Mouse (Mus musculus) hindbrain, embryonic 13.5 days (tissue): ENCODE measurements at regions not wholly inside any gene's neighbourhood (a gene's known extent, or its start where the extent isn't known, plus 50 kb on each side); places are given as distances from the start of the nearest gene placed in this dataset.

Experiments used
- ATAC-seq: fragments of 200-750 bp; cut with Nextera tagmentation; 2 replicates; pipeline ENCODE4 v1.8.0; 2017; ENCODE audit warnings: moderate TSS enrichment; ENCODE audit not compliant: low FRiP score
- H3K27ac ChIP-seq: fragments of 300-500 bp; sonication (generic); 2 replicates; pipeline ENCODE4 v1.5.1; 2015; ENCODE audit warnings: inconsistent platforms, mild to moderate bottlenecking, moderate library complexity
- H3K27me3 ChIP-seq: fragments of 300-500 bp; sonication (generic); 2 replicates; pipeline ENCODE4 v1.6.1; 2015; ENCODE audit warnings: mild to moderate bottlenecking, inconsistent platforms
- H3K36me3 ChIP-seq: fragments of 300-500 bp; sonication (generic); 2 replicates; pipeline ENCODE4 v1.6.1; 2015; ENCODE audit warnings: mild to moderate bottlenecking, inconsistent platforms
- H3K4me1 ChIP-seq: fragments of 300-500 bp; sonication (generic); replicated peaks from 2 replicates; pipeline ENCODE4 v1.6.1; 2015; ENCODE audit warnings: inconsistent platforms
- H3K4me2 ChIP-seq: fragments of 300-500 bp; sonication (generic); 2 replicates; pipeline ENCODE4 v1.6.1; 2015; ENCODE audit warnings: inconsistent platforms, mild to moderate bottlenecking, moderate library complexity
- H3K4me3 ChIP-seq: fragments of 300-500 bp; sonication (generic); 2 replicates; pipeline ENCODE4 v1.5.1; 2015; ENCODE audit warnings: mild to moderate bottlenecking, inconsistent platforms
- H3K9ac ChIP-seq: fragments of 300-500 bp; sonication (generic); 2 replicates; pipeline ENCODE4 v1.6.1; 2015; ENCODE audit warnings: mild to moderate bottlenecking, inconsistent platforms
- H3K9me3 ChIP-seq: fragments of 300-500 bp; sonication (generic); 2 replicates; pipeline ENCODE4 v1.6.1; 2016; ENCODE audit warnings: inconsistent platforms
- WGBS: fragments of 180-500 bp; shearing (Covaris S2); methylation state at CpG from one replicate; pipeline ENCODE4 v1.1.7; 2015; 5-methylcytosine and 5-hydroxymethylcytosine counted together

DNA sequence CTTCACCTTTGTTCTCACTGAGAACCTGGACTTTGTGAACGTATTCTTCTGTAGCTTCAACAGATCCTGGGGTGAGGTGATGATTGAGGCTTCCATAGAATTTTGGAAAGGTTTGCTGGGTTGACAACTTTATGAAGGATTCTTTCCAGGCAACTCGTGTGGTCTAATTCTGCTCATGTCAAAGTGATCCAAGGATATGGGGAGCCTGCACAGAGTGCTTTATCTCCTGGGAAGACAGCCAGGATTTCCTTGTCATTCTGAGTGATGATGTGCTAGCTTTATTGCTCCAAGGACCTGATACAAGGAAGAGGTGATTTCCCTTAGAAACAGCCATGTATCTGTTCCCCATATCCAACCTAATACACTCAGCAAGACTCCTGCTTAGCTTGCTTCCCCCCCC is 63.0 kb upstream of the Kif16b start:
- no peaks in the 10 kb centered on the region for H3K36me3 ChIP-seq
- H3K9me3 ChIP-seq = no peaks in the 10 kb centered on the region
- no peaks in the 10 kb centered on the region for H3K4me1 ChIP-seq
- H3K27ac ChIP-seq = no peak overlapping the region
- no peak overlapping the region for H3K4me2 ChIP-seq
- no peak overlapping the region for H3K4me3 ChIP-seq
- 67% methylated on average over 2 of the region's 2 CpGs for WGBS
- no peak for ATAC-seq
- no peaks in the 10 kb centered on the region for H3K27me3 ChIP-seq
- H3K9ac ChIP-seq = no peak overlapping the region

GRCm38 (mm10) chr2:142967250-142967649 is 65.9 kb upstream of the Kif16b start:
- no peaks in the 10 kb centered on the region for H3K36me3 ChIP-seq
- no peak overlapping the region for H3K27ac ChIP-seq
- H3K4me3 ChIP-seq = no peak overlapping the region
- no peak; the same call in 1 of the 2 replicates for ATAC-seq
- 18% methylated on average over 4 of the region's 4 CpGs for WGBS
- H3K4me1 ChIP-seq = no peaks in the 10 kb centered on the region
- H3K9me3 ChIP-seq = no peaks in the 10 kb centered on the region
- no peaks in the 10 kb centered on the region for H3K27me3 ChIP-seq
- no peak overlapping the region for H3K4me2 ChIP-seq
- H3K9ac ChIP-seq = no peak overlapping the region

- H3K36me3 ChIP-seq = no peaks in the 10 kb centered on the region
- no peaks in the 10 kb centered on the region for H3K27me3 ChIP-seq
- no peak overlapping the region for H3K4me3 ChIP-seq
- peak; percentile 91 for ATAC-seq
- 20% methylated on average over 4 of the region's 4 CpGs for WGBS
- no peak overlapping the region for H3K4me2 ChIP-seq
- peak overlapping the region; percentile 81 for H3K27ac ChIP-seq
- peaks cover 14% of the 10 kb centered on the region for H3K4me1 ChIP-seq
- H3K9me3 ChIP-seq = no peaks in the 10 kb centered on the region
- no peak overlapping the region for H3K9ac ChIP-seq
These were observed 79.4 kb upstream of the Kif16b start for GRCm38 (mm10) chr2:142980771-142981170.

- Histone ChIP-seq H3K4me3 (no peak overlapping the region), H3K9ac (no peak overlapping the region), H3K9me3 (no peaks in the 10 kb centered on the region), H3K4me1 (0 out of 2 replicates have a peak, but pooled peaks cover 3% of the 10 kb centered on the region), H3K4me2 (no peak overlapping the region), H3K27me3 (no peaks in the 10 kb centered on the region), H3K36me3 (no peaks in the 10 kb centered on the region), H3K27ac (0 out of 2 replicates have a peak overlapping the region, but pooled peaks have one; percentile 23)
- peak; percentile 46; the same call in 1 of the 2 replicates for ATAC-seq
- 46% methylated on average over 3 of the region's 3 CpGs for WGBS
These were observed 74.1 kb upstream of the Snrpb2 start for GRCm38 (mm10) chr2:142988691-142989090.

- H3K9ac ChIP-seq = no peak overlapping the region
- no peak overlapping the region for H3K4me3 ChIP-seq
- H3K4me2 ChIP-seq = no peak overlapping the region
- H3K27ac ChIP-seq = no peak overlapping the region
- no peaks in the 10 kb centered on the region for H3K4me1 ChIP-seq
- no peaks in the 10 kb centered on the region for H3K36me3 ChIP-seq
- ATAC-seq = no peak
- no peaks in the 10 kb centered on the region for H3K9me3 ChIP-seq
- no peaks in the 10 kb centered on the region for H3K27me3 ChIP-seq
These were observed 66.8 kb upstream of the Snrpb2 start for GRCm38 (mm10) chr2:142996088-142996487.

DNA sequence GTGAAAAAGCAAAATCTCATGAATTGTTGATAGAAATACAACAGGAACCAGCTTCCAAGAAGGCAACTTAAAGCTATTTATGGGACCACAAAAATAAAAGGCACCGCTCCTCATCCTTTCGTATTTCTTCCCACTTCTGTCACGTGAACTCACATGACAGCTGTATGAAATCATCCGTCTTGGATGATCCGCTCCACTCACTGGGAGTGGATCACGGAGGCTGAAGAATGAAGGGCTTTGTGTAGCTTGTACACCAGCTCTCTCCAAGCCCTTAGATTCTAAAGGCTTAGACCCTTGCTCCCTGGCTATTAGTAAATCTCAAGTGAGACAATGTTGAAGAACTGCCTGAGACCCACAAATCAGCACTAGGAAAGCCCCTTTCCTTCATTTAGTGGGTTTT is 60.0 kb upstream of the Snrpb2 start:
- H3K36me3 ChIP-seq = no peaks in the 10 kb centered on the region
- no peak for ATAC-seq
- H3K4me3 ChIP-seq = no peak overlapping the region
- H3K9me3 ChIP-seq = no peaks in the 10 kb centered on the region
- H3K4me1 ChIP-seq = no peaks in the 10 kb centered on the region
- H3K9ac ChIP-seq = no peak overlapping the region
- no peaks in the 10 kb centered on the region for H3K27me3 ChIP-seq
- H3K4me2 ChIP-seq = no peak overlapping the region
- H3K27ac ChIP-seq = peak overlapping the region; percentile 46
- WGBS = 71% methylated on average over 6 of the region's 6 CpGs

GRCm38 (mm10) chr2:143003341-143003740 is 59.5 kb upstream of the Snrpb2 start:
- Histone ChIP-seq H3K9me3 (no peaks in the 10 kb centered on the region), H3K4me2 (no peak overlapping the region), H3K4me1 (no peaks in the 10 kb centered on the region), H3K36me3 (no peaks in the 10 kb centered on the region), H3K9ac (no peak overlapping the region), H3K27me3 (no peaks in the 10 kb centered on the region), H3K4me3 (no peak overlapping the region), H3K27ac (peak overlapping the region; percentile 46)
- WGBS = 57% methylated on average over 3 of the region's 3 CpGs
- ATAC-seq = no peak

DNA sequence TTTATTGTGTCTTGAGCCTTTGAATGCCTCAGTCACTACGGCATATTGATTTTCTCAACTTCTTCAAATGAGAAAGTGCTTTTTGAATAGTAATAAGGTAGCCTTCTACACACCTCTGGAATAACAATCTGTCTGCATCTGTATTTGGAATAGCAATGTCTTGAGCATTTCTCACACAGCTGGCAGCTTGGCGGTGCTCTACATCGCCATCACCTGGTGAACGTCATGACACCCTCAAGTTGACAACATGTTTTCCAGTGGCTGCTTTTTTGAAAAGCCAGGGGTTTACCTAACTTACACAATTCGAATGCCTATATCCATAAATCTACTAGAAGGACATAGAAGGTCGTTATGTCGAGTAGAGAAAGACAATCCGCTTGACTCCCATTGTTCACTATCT is 51.5 kb upstream of the Snrpb2 start:
- Histone ChIP-seq H3K4me2 (no peak overlapping the region), H3K4me1 (no peaks in the 10 kb centered on the region), H3K9me3 (no peaks in the 10 kb centered on the region), H3K36me3 (no peaks in the 10 kb centered on the region), H3K4me3 (no peak overlapping the region), H3K27me3 (no peaks in the 10 kb centered on the region), H3K27ac (no peak overlapping the region), H3K9ac (no peak overlapping the region)
- 57% methylated on average over 8 of the region's 8 CpGs for WGBS
- no peak for ATAC-seq
